Mouse (Mus musculus): ENCODE measurements at regions not wholly inside any gene's neighbourhood (a gene's known extent, or its start where the extent isn't known, plus 50 kb on each side); places are given as distances from the start of the nearest gene placed in this dataset.

DNA sequence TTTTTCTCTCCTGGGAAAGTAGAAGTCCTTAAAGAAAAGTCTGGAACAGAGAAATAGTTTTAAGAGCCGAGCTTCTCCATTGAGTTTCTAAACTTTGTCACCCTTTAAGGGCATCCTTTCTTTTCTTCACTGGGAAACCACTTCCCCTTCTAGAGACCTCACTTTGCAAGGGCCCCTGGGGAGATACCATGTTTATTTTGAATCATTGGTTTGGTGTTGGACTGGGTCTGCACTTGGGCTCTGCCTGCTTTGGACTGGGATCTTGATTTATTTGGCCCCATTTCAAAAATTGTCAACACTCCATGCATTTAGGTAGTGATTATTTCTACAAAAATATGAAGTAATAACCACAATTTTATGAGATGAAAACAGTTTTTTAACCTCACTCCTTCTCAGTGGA is 134.2 kb upstream of the Tars start:
- no peak overlapping the region for H3K27ac ChIP-seq (replicated peaks; ENCODE audit: low read depth, low read length)

DNA sequence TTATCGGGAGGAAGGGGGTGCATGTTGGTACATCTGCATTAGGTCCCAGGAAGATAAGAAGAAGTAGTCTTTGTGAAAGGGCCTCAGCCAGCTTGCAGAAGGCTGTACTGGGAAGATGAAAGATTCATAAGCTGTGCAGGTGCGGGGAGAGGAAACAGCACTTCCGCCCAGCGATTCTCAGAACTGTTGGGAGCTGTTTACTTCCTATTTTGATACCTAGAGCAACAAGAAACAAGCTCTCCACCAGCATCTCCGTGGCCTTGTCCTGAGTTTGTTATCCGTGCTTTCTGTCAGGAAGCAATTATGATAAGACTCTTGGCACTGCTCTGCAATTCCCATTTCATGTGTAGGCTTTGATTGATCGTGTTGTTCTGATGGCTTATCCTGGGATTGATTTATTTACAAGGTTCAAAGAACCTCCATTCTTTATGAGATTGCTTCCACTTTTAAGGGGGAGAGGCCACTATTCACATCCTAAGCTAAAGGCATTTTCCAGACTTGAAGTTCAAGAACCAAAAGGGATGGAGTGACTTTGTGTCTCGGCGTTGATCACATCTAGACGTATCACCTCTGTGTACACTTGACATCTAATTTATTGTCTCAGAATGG is 133.6 kb upstream of the Tars start:
- H3K9ac ChIP-seq (ENCODE audit: low read length) = no peak overlapping the region
- H3K4me3 ChIP-seq (ENCODE audit: low read depth, low read length) = no peak overlapping the region
- no peaks in the 10 kb centered on the region for H3K36me3 ChIP-seq (ENCODE audit: control insufficient read depth, insufficient read depth, low read length)
- no peaks in the 10 kb centered on the region for H3K27me3 ChIP-seq (ENCODE audit: control insufficient read depth, insufficient read depth, low read length)
- H3K4me2 ChIP-seq (ENCODE audit: low read depth, severe bottlenecking) = no peak overlapping the region; the same call in 1 of the 2 replicates
- WGBS = 30% methylated on average over 10 of the region's 10 CpGs
- DNase-seq (ENCODE audit: low spot score) = no peak
- ATAC-seq (ENCODE audit: insufficient number of reproducible peaks, low FRiP score, low TSS enrichment, low read depth) = no peak
- no peaks in the 10 kb centered on the region for H3K9me3 ChIP-seq (ENCODE audit: control insufficient read depth, low read length)
- no peak overlapping the region for H3K27ac ChIP-seq (replicated peaks; ENCODE audit: low read depth, low read length)
- H3K4me1 ChIP-seq (ENCODE audit: control insufficient read depth, insufficient read depth, low read length) = peaks cover 16% of the 10 kb centered on the region

More for the DNA sequence above, 134.2 kb upstream of the Tars start:
- ATAC-seq (ENCODE audit: insufficient number of reproducible peaks, low FRiP score, low TSS enrichment, low read depth) (no peak), DNase-seq (ENCODE audit: low spot score) (no peak)
- Histone ChIP-seq H3K9ac (ENCODE audit: low read length) (no peak overlapping the region), H3K4me3 (ENCODE audit: low read depth, low read length) (no peak overlapping the region), H3K4me1 (ENCODE audit: control insufficient read depth, insufficient read depth, low read length) (peaks cover 16% of the 10 kb centered on the region), H3K4me2 (ENCODE audit: low read depth, severe bottlenecking) (no peak overlapping the region), H3K27me3 (ENCODE audit: control insufficient read depth, insufficient read depth, low read length) (no peaks in the 10 kb centered on the region), H3K9me3 (ENCODE audit: control insufficient read depth, low read length) (no peaks in the 10 kb centered on the region), H3K36me3 (ENCODE audit: control insufficient read depth, insufficient read depth, low read length) (no peaks in the 10 kb centered on the region)
- WGBS = 51% methylated on average over 1 of the region's 1 CpGs

DNA sequence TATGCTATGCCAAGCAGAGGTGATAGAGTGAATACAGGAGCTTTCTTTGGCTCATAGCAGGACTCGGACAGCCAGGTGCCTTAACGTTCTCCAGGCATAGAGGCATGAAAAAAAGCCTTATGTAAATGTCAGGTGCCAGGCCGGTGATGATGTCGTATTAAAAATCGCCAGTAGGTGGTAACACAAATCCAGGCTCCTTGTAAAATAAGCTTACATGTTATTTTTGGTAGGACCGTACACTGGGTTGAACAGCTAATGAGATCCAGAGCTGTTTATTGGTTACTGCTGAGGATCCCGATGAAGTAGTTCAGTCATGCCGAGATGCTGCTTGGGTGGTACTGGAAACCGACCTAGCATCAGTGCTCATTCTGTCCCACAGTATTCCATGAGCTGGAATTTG is 133.1 kb upstream of the Tars start:
- peaks cover 16% of the 10 kb centered on the region for H3K4me1 ChIP-seq (ENCODE audit: control insufficient read depth, insufficient read depth, low read length)
- no peak overlapping the region for H3K27ac ChIP-seq (replicated peaks; ENCODE audit: low read depth, low read length)
- DNase-seq (ENCODE audit: low spot score) (peak; percentile 49), ATAC-seq (ENCODE audit: insufficient number of reproducible peaks, low FRiP score, low TSS enrichment, low read depth) (no peak)
- no peak overlapping the region; the same call in 1 of the 2 replicates for H3K4me2 ChIP-seq (ENCODE audit: low read depth, severe bottlenecking)
- no peaks in the 10 kb centered on the region for H3K27me3 ChIP-seq (ENCODE audit: control insufficient read depth, insufficient read depth, low read length)
- H3K9me3 ChIP-seq (ENCODE audit: control insufficient read depth, low read length) = no peaks in the 10 kb centered on the region
- WGBS = 19% methylated on average over 9 of the region's 9 CpGs
- H3K9ac ChIP-seq (ENCODE audit: low read length) = no peak overlapping the region
- H3K4me3 ChIP-seq (ENCODE audit: low read depth, low read length) = no peak overlapping the region
- H3K36me3 ChIP-seq (ENCODE audit: control insufficient read depth, insufficient read depth, low read length) = no peaks in the 10 kb centered on the region

DNA sequence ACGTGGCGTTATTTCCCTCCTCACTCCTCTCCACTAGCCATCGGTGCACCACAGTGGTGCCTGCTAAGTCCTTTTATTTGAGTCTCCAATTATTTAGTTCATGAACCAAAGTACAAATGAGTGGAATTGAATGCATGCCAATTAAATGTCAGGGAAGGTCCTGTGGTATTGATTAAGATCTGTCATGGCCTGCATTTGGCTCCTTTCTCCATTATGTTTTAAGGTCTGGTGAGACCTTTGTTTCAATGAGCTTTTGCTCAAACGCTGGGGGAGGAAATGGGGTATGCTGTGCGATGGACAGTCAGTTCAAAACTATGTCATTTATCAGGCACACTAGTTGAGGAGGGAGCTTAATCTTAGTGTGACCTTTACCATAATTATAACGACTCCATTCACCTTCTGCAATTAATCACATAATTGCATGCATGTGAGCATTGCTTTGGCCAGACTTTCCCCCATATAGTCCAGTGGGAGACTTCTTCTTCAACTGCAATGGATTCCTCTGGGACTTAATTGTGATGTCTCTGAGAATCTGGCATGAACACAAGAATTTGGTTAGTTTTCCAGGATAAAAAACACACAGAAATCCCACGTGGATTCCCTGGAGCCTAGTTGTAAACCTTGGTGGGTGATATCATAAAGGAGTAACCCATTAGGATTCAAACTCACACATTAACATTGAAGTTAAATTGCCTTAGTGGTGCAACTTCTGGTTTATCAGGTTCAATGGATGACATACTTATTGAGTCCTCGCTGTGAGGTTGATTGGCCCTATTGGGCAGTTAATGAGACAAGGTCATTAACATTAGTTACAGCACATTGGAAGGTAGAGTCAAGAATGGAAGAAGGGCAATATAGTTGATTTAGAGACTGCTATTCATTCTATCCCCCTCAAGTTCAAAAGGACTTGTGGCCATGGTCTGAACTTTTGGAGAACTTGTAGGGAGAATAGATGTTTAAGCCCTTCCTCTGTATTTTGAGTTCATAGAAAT is 130.7 kb upstream of the Tars start:
- no peak overlapping the region for H3K27ac ChIP-seq (replicated peaks; ENCODE audit: low read depth, low read length)

DNA sequence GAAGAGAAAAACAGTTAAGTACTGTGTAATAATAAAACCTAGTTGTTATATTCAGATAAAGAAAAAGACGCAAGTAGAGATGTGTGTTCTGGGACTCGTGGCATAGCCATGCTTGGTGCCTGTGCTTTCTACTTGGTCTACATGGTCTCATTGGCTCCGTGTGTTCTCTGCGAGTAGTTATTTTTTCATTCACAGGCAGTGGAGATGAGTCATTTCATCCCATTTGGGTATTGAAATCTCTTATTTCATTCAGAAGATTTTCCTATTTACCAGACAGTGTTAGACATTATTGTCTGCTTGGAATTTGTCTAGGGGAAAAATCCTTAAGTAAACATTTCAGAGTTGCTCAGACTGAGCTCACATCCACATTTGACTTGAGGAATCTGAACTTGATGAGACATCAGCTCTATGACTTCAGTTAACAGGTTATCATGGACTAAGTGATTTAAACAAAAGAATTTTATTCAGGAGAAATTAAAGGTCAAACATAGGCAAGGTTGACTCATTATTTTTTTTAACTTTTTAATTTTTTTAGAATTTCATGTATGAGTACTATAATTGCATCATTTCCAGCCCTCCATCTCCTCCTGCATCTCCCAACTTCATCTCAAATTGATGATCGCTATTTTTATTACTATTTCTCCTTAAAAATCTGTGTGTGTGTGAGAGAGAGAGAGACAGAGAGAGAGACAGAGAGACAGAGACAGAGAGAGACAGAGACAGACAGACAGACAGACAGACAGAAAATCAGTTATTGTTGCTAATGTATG is 125.1 kb upstream of the Tars start:
- ATAC-seq (ENCODE audit: insufficient number of reproducible peaks, low FRiP score, low TSS enrichment, low read depth) = no peak
- Histone ChIP-seq H3K27ac (replicated peaks; ENCODE audit: low read depth, low read length) (no peak overlapping the region), H3K4me1 (ENCODE audit: control insufficient read depth, insufficient read depth, low read length) (no peaks in the 10 kb centered on the region), H3K9ac (ENCODE audit: low read length) (no peak overlapping the region), H3K4me2 (ENCODE audit: low read depth, severe bottlenecking) (no peak overlapping the region), H3K9me3 (ENCODE audit: control insufficient read depth, low read length) (no peaks in the 10 kb centered on the region), H3K36me3 (ENCODE audit: control insufficient read depth, insufficient read depth, low read length) (no peaks in the 10 kb centered on the region), H3K27me3 (ENCODE audit: control insufficient read depth, insufficient read depth, low read length) (no peaks in the 10 kb centered on the region), H3K4me3 (ENCODE audit: low read depth, low read length) (no peak overlapping the region)
- no peak for DNase-seq (ENCODE audit: low spot score)
- WGBS = 87% methylated on average over 5 of the region's 5 CpGs

More for the DNA sequence above, 130.7 kb upstream of the Tars start:
- no peaks in the 10 kb centered on the region for H3K27me3 ChIP-seq (ENCODE audit: control insufficient read depth, insufficient read depth, low read length)
- H3K36me3 ChIP-seq (ENCODE audit: control insufficient read depth, insufficient read depth, low read length) = no peaks in the 10 kb centered on the region
- H3K4me2 ChIP-seq (ENCODE audit: low read depth, severe bottlenecking) = no peak overlapping the region
- H3K4me3 ChIP-seq (ENCODE audit: low read depth, low read length) = no peak overlapping the region
- peaks cover 16% of the 10 kb centered on the region for H3K4me1 ChIP-seq (ENCODE audit: control insufficient read depth, insufficient read depth, low read length)
- no peak for DNase-seq (ENCODE audit: low spot score)
- no peak overlapping the region for H3K9ac ChIP-seq (ENCODE audit: low read length)
- no peaks in the 10 kb centered on the region for H3K9me3 ChIP-seq (ENCODE audit: control insufficient read depth, low read length)
- 18% methylated on average over 8 of the region's 8 CpGs for WGBS
- no peak for ATAC-seq (ENCODE audit: insufficient number of reproducible peaks, low FRiP score, low TSS enrichment, low read depth)

DNA sequence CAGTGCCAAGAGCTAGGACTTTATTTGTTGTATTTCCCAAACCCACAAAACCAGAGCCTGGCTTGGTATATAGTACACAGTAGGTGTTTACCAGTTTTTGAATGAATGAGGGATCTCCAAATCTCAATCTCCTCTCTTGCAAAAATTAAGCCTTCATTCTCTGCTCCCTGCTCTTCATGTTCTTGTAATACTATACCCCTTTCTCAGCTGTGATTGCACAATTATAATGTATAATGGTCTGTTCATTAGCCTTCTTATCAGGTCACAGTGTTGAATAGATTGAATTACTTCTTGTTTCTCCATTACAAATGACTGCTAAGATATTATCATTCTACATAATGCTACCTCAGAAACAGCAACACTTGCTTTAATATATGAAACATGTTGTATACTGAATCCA is 119.1 kb upstream of the Tars start:
- Histone ChIP-seq H3K4me3 (ENCODE audit: low read depth, low read length) (no peak overlapping the region), H3K9ac (ENCODE audit: low read length) (no peak overlapping the region), H3K4me1 (ENCODE audit: control insufficient read depth, insufficient read depth, low read length) (no peaks in the 10 kb centered on the region), H3K36me3 (ENCODE audit: control insufficient read depth, insufficient read depth, low read length) (no peaks in the 10 kb centered on the region), H3K27me3 (ENCODE audit: control insufficient read depth, insufficient read depth, low read length) (no peaks in the 10 kb centered on the region), H3K4me2 (ENCODE audit: low read depth, severe bottlenecking) (no peak overlapping the region), H3K27ac (replicated peaks; ENCODE audit: low read depth, low read length) (no peak overlapping the region), H3K9me3 (ENCODE audit: control insufficient read depth, low read length) (no peaks in the 10 kb centered on the region)
- DNase-seq (ENCODE audit: low spot score) = no peak
- ATAC-seq (ENCODE audit: insufficient number of reproducible peaks, low FRiP score, low TSS enrichment, low read depth) = no peak

DNA sequence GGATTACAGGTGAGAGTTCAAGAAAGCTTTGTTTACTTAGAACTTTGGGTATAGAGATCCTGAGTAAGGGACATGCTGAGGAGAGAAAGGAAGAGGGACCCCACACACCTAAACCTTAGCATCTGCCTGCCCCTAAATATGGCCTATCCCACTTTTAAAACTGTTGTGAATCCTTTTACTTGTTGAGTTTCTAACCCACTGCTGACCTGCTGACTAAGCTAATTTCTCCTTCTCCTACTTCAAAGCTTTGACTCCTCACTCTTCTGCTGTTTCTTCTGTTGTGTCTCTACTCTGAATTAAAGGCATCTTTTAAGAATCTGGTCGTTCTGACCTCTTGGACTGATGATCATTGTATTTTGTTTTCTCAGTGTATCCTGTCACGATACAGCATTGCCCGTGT is 118.4 kb upstream of the Tars start:
- no peak overlapping the region for H3K9ac ChIP-seq (ENCODE audit: low read length)
- ATAC-seq (ENCODE audit: insufficient number of reproducible peaks, low FRiP score, low TSS enrichment, low read depth) (no peak), DNase-seq (ENCODE audit: low spot score) (no peak)
- H3K9me3 ChIP-seq (ENCODE audit: control insufficient read depth, low read length) = no peaks in the 10 kb centered on the region
- no peaks in the 10 kb centered on the region for H3K27me3 ChIP-seq (ENCODE audit: control insufficient read depth, insufficient read depth, low read length)
- H3K4me1 ChIP-seq (ENCODE audit: control insufficient read depth, insufficient read depth, low read length) = no peaks in the 10 kb centered on the region
- no peak overlapping the region for H3K4me2 ChIP-seq (ENCODE audit: low read depth, severe bottlenecking)
- H3K36me3 ChIP-seq (ENCODE audit: control insufficient read depth, insufficient read depth, low read length) = no peaks in the 10 kb centered on the region
- no peak overlapping the region for H3K4me3 ChIP-seq (ENCODE audit: low read depth, low read length)
- no peak overlapping the region for H3K27ac ChIP-seq (replicated peaks; ENCODE audit: low read depth, low read length)
- WGBS = 81% methylated on average over 3 of the region's 3 CpGs

DNA sequence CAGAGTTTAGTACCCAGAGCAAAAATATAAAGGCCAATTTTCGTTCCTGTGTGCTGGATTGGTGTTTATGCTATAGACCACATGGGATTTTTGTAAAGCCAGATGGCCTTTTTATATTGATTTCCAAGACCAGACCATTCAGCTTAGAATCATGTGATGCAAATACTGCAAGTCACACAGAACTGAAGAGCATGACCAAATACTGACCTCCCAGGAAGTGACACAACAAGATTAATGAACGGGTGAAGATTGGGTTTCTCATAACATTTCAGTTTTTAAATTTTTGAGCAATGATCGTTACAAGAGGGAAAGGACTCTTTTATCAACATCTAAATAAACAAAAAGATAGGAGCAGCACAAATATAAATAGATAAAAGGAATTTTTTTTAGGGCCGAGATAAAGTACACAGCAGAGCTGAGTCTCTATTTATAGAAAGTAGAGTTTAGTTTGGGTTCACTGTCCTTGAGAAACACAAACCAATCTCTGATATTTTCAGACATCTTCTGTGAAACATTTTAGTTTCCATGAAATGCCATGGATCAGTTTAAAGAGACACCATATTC is 105.7 kb upstream of the Tars start:
- DNase-seq (ENCODE audit: low spot score) = no peak
- Histone ChIP-seq H3K36me3 (ENCODE audit: control insufficient read depth, insufficient read depth, low read length) (no peaks in the 10 kb centered on the region), H3K4me2 (ENCODE audit: low read depth, severe bottlenecking) (no peak overlapping the region), H3K4me1 (ENCODE audit: control insufficient read depth, insufficient read depth, low read length) (no peaks in the 10 kb centered on the region), H3K9ac (ENCODE audit: low read length) (no peak overlapping the region), H3K4me3 (ENCODE audit: low read depth, low read length) (no peak overlapping the region), H3K27me3 (ENCODE audit: control insufficient read depth, insufficient read depth, low read length) (no peaks in the 10 kb centered on the region), H3K9me3 (ENCODE audit: control insufficient read depth, low read length) (no peaks in the 10 kb centered on the region), H3K27ac (replicated peaks; ENCODE audit: low read depth, low read length) (no peak overlapping the region)
- 77% methylated on average over 4 of the region's 4 CpGs for WGBS
- no peak for ATAC-seq (ENCODE audit: insufficient number of reproducible peaks, low FRiP score, low TSS enrichment, low read depth)

All from limb, embryonic 11.5 days (tissue).